Mouse (Mus musculus): ENCODE measurements around the gene Met. TPM values are rescaled to one million over a fixed set of nuclear protein-coding genes. Genes with fewer than 3 reads are reported as not detected.

Met gene
- polyA plus RNA-seq, 1 experiment from 2014 or later = 0.94 TPM

Other genes starting within 250 kb of the Met start
- 16.0 and 17.1 TPM in 2 replicates for gene Cav2, start 182.6 kb upstream of the Met start, polyA plus RNA-seq (2015; fragmentation: Nextera tagmentation; extraction: Ambion mirVana)
- gene Cav1, start 157.5 kb upstream of the Met start, polyA plus RNA-seq (2015; fragmentation: Nextera tagmentation; extraction: Ambion mirVana) = 28.2 and 33.9 TPM in 2 replicates
- 246 and 251 TPM in 2 replicates for gene Capza2, start 172.4 kb downstream of the Met start, polyA plus RNA-seq (2015; fragmentation: Nextera tagmentation; extraction: Ambion mirVana)
- 51.5 and 69.7 TPM in 2 replicates for gene St7, start 229.1 kb downstream of the Met start, polyA plus RNA-seq (2015; fragmentation: Nextera tagmentation; extraction: Ambion mirVana)